Mouse (Mus musculus): ENCODE results near the gene Ppp6r1. TPM values are rescaled to one million over a fixed set of nuclear protein-coding genes. Genes with fewer than 3 reads are reported as not detected.
A peak's percentile ranks its signal among the peaks of the same experiment; 100 is the strongest.

The Ppp6r1 gene
- polyA plus RNA-seq, 1 experiment, result 89.0 TPM

GRCm38 (mm10) chr7:4625928-4626327 lies 32.9 kb downstream of the Ppp6r1 start:
- Histone ChIP-seq H3K4me1 (ENCODE audit: control insufficient read depth, insufficient read depth, low read length) (peaks cover 2% of the 10 kb centered on the region; the same call in 1 of the 2 replicates), H3K4me3 (replicated peaks; ENCODE audit: control insufficient read depth, low read depth, low read length) (no peak overlapping the region), H3K27ac (ENCODE audit: control insufficient read depth, insufficient read depth, low read depth, low read length, poor library complexity) (no peak overlapping the region)
- TF ChIP-seq CTCF (IDR thresholded peaks at IDR 0.05; ENCODE audit: control insufficient read depth, insufficient read depth, low read length), result no peak
- TF ChIP-seq POLR2A (IDR thresholded peaks at IDR 0.05; ENCODE audit: borderline replicate concordance, control insufficient read depth, low read depth, low read length), result no peak
- 80% methylated on average over 2 of the region's 2 CpGs for WGBS

DNA sequence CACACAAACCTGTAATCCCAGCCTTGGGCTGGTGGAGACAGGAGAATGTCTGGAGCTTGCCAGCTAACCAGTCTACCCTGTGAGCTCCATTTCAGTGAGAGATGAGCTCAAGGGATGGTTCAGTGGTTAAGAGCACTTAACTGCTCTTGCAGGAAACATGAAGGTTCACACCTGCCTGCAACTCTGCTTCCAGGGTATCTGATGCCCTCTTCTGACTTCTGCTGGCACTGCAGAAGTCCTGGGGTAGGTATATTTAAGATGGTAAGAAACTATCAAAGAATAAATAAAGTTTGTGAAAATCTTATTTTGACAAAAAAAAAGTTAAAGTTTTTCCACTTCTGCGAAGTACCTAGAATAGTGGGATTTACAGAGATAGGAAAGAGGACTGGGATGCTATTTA lies 34.5 kb downstream of the Ppp6r1 start:
- 60% methylated on average over 1 of the region's 1 CpGs for WGBS
- no peak overlapping the region for H3K4me3 ChIP-seq (replicated peaks; ENCODE audit: control insufficient read depth, low read depth, low read length)
- TF ChIP-seq CTCF (IDR thresholded peaks at IDR 0.05; ENCODE audit: control insufficient read depth, insufficient read depth, low read length) (0 out of 2 replicates have a peak, but pooled peaks have one; percentile 29), POLR2A (IDR thresholded peaks at IDR 0.05; ENCODE audit: borderline replicate concordance, control insufficient read depth, low read depth, low read length) (no peak)
- peaks cover 2% of the 10 kb centered on the region; the same call in 1 of the 2 replicates for H3K4me1 ChIP-seq (ENCODE audit: control insufficient read depth, insufficient read depth, low read length)
- no peak overlapping the region for H3K27ac ChIP-seq (ENCODE audit: control insufficient read depth, insufficient read depth, low read depth, low read length, poor library complexity)

DNA sequence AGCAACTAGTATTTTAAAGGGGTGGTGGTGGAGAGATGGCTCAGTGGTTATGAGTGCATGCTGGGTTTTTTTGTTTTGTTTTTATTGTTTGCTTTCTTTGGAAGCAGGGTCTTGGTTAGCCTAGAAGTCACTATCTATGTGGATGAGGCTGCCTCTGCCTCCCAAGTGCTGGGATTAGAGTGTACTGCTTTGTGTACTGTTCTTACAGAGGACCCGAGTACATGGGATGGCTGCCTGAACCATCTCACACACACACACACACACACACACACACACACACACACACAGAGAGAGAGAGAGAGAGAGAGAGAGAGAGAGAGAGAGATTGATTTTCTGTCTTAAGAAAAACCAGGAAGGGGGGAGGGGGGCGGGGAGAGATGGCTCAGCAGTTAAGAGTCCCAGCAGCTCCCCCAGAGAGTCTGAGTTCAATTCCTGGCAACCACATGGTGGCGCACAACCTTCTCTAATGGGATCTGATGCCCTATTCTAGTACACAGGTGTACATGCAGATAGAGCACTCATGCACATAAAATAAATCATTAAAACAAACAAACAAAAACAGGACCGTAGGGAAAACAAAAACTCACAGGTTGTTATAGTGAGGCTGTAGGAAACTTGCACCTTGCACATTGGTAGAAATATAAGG lies 35.2 kb downstream of the Ppp6r1 start:
- 10% methylated on average over 4 of the region's 4 CpGs for WGBS
- peaks cover 2% of the 10 kb centered on the region; the same call in 1 of the 2 replicates for H3K4me1 ChIP-seq (ENCODE audit: control insufficient read depth, insufficient read depth, low read length)
- TF ChIP-seq CTCF (IDR thresholded peaks at IDR 0.05; ENCODE audit: control insufficient read depth, insufficient read depth, low read length), result peak; percentile 51
- TF ChIP-seq POLR2A (IDR thresholded peaks at IDR 0.05; ENCODE audit: borderline replicate concordance, control insufficient read depth, low read depth, low read length), result no peak
- H3K4me3 ChIP-seq (replicated peaks; ENCODE audit: control insufficient read depth, low read depth, low read length), result no peak overlapping the region
- H3K27ac ChIP-seq (ENCODE audit: control insufficient read depth, insufficient read depth, low read depth, low read length, poor library complexity), result no peak overlapping the region

DNA sequence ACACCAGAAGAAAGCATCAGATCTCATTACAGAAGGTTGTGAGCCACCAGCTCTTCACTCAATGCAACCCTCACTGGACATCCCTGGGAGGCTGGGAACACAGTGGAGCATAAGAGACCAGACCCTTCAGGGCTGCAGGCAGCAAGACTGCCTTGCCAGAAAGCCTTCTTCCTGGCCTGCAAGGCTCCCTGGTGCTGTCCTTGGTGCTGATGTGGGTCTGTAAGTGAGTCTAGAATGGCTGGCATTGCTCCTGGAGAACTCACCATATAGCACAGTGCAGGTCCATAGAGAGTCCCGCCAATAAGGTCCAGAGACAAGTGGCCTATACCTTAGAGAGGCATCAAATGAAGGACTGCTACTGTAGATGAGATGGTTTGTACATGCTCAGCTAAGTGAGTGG lies 38.8 kb downstream of the Ppp6r1 start:
- Histone ChIP-seq H3K4me1 (ENCODE audit: control insufficient read depth, insufficient read depth, low read length) (peaks cover 2% of the 10 kb centered on the region; the same call in 1 of the 2 replicates), H3K4me3 (replicated peaks; ENCODE audit: control insufficient read depth, low read depth, low read length) (no peak overlapping the region), H3K27ac (ENCODE audit: control insufficient read depth, insufficient read depth, low read depth, low read length, poor library complexity) (no peak overlapping the region)
- 31% methylated on average over 1 of the region's 1 CpGs for WGBS
- TF ChIP-seq CTCF (IDR thresholded peaks at IDR 0.05; ENCODE audit: control insufficient read depth, insufficient read depth, low read length), result no peak
- no peak for TF ChIP-seq POLR2A (IDR thresholded peaks at IDR 0.05; ENCODE audit: borderline replicate concordance, control insufficient read depth, low read depth, low read length)

GRCm38 (mm10) chr7:4613740-4614403 lies 44.9 kb downstream of the Ppp6r1 start:
- WGBS, result 19% methylated on average over 14 of the region's 14 CpGs
- no peak for TF ChIP-seq POLR2A (IDR thresholded peaks at IDR 0.05; ENCODE audit: borderline replicate concordance, control insufficient read depth, low read depth, low read length)
- TF ChIP-seq CTCF (IDR thresholded peaks at IDR 0.05; ENCODE audit: control insufficient read depth, insufficient read depth, low read length), result no peak
- Histone ChIP-seq H3K4me1 (ENCODE audit: control insufficient read depth, insufficient read depth, low read length) (no peaks in the 10 kb centered on the region; the same call in 1 of the 2 replicates), H3K4me3 (replicated peaks; ENCODE audit: control insufficient read depth, low read depth, low read length) (no peak overlapping the region), H3K27ac (ENCODE audit: control insufficient read depth, insufficient read depth, low read depth, low read length, poor library complexity) (peak overlapping the region; percentile 42; the same call in 1 of the 2 replicates)

DNA sequence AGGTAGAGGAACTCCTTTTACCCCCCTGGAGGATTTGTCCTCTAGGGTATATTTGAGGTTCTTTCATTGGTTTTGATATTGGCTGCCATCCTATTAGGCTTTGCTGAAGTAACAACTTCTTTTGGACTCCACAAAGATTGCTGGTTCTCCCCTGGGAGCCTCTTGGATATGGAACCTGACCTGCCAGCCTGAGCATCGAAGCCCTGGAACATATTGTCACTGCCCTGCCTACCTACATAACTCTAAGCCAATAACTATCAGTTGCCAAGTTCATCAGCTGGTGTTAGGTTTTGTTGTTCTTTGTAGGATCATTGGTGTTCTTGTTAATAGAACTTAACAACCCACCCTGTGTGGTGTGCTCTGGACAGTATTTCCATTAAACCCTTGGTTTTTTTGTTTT lies 45.9 kb downstream of the Ppp6r1 start:
- no peak for TF ChIP-seq CTCF (IDR thresholded peaks at IDR 0.05; ENCODE audit: control insufficient read depth, insufficient read depth, low read length)
- TF ChIP-seq POLR2A (IDR thresholded peaks at IDR 0.05; ENCODE audit: borderline replicate concordance, control insufficient read depth, low read depth, low read length), result no peak
- Histone ChIP-seq H3K27ac (ENCODE audit: control insufficient read depth, insufficient read depth, low read depth, low read length, poor library complexity) (no peak overlapping the region), H3K4me1 (ENCODE audit: control insufficient read depth, insufficient read depth, low read length) (no peaks in the 10 kb centered on the region; the same call in 1 of the 2 replicates), H3K4me3 (replicated peaks; ENCODE audit: control insufficient read depth, low read depth, low read length) (no peak overlapping the region)
- WGBS, result 80% methylated on average over 1 of the region's 1 CpGs

DNA sequence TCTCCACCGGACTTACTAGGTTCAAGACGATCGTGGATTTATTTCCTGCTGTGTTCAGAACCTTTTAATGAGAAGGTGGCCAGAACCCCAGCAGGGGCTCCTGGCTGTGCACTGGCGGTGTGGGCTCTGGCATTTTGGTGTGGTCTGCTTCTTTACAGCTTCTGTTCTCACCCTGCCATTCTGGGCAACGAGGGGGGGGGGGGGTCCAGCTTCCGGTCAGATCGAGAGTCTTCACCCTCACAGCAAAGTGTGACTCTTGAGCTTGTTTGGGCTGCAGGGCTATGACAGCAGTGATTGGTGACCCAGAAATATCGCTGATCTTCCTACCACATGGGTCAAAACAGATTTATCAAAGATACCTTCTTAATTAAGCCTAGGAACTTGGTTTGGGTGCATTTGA lies 46.4 kb downstream of the Ppp6r1 start:
- Histone ChIP-seq H3K4me1 (ENCODE audit: control insufficient read depth, insufficient read depth, low read length) (no peaks in the 10 kb centered on the region; the same call in 1 of the 2 replicates), H3K27ac (ENCODE audit: control insufficient read depth, insufficient read depth, low read depth, low read length, poor library complexity) (no peak overlapping the region), H3K4me3 (replicated peaks; ENCODE audit: control insufficient read depth, low read depth, low read length) (no peak overlapping the region)
- WGBS, result 65% methylated on average over 8 of the region's 8 CpGs
- TF ChIP-seq CTCF (IDR thresholded peaks at IDR 0.05; ENCODE audit: control insufficient read depth, insufficient read depth, low read length) (no peak), POLR2A (IDR thresholded peaks at IDR 0.05; ENCODE audit: borderline replicate concordance, control insufficient read depth, low read depth, low read length) (no peak)

DNA sequence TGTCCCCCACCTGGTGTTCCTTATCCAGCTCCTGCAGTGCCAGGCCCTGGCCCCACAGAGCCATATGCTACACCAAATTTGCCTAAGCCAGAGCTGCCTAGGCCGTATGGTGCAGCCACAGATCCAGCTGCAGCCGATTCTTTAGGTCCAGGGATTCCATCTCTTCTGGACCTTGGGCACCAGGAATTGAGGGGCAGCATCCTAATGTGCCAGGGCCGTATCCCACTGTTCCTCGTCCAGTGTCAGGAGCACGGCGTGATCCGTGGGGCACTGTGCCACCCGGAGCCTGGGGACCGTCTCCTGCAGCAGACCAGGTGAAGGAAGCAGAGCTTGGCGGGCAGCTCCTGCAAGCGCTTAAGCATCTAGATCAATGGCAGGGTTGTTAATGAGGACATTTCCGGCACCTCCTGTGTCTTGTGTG lies 46.9 kb downstream of the Ppp6r1 start:
- Histone ChIP-seq H3K4me3 (replicated peaks; ENCODE audit: control insufficient read depth, low read depth, low read length) (no peak overlapping the region), H3K27ac (ENCODE audit: control insufficient read depth, insufficient read depth, low read depth, low read length, poor library complexity) (no peak overlapping the region), H3K4me1 (ENCODE audit: control insufficient read depth, insufficient read depth, low read length) (no peaks in the 10 kb centered on the region; the same call in 1 of the 2 replicates)
- TF ChIP-seq POLR2A (IDR thresholded peaks at IDR 0.05; ENCODE audit: borderline replicate concordance, control insufficient read depth, low read depth, low read length) (no peak), CTCF (IDR thresholded peaks at IDR 0.05; ENCODE audit: control insufficient read depth, insufficient read depth, low read length) (no peak)
- 85% methylated on average over 12 of the region's 12 CpGs for WGBS
